Comparison of ENCODE assay signal across 10 mouse cellular contexts in genomic region chr11:118906824-118907470, GRCm38 (mm10). TPM values are rescaled to one million over a fixed set of nuclear protein-coding genes. Genes with fewer than 3 reads are reported as not detected.
DNase-seq lines count a peak whose midpoint lies in the region; ATAC-seq and TF ChIP-seq lines count a peak whose summit lies in the region.
"Had no signal": no experiment of that assay in that cellular context is flagged by ENCODE, and none has a peak within 500 bp of the region (broad histone marks: within the 10 kb centered on the region; RNA-seq: fewer than 3 reads in every experiment).

No protein-coding gene starts in this region.

- TF ChIP-seq CTCF in left cerebral cortex, adult 2 months (IDR thresholded peaks at IDR 0.05) = 0 out of 2 replicates have a peak, but pooled peaks have one; percentile 1
- TF ChIP-seq CTCF in gastrocnemius, adult 2 months (IDR thresholded peaks at IDR 0.05) = no peak

- H3K4me2 ChIP-seq in forebrain, embryonic 12.5 days = peak overlapping the region; percentile 95
- H3K4me2 ChIP-seq: heart, embryonic 13.5 days; lung, embryonic 15.5 days had no signal

- WGBS in forebrain, embryonic 12.5 days = 8% methylated on average over 23 of the region's 23 CpGs

- peak in 1 of 2 experiments; percentile 77 for DNase-seq in left cerebral cortex, adult 2 months (ENCODE audit: extremely low spot score in 1 of 2, low spot score in 2 of 2)
- DNase-seq in left cerebral cortex, adult 11 months (ENCODE audit: low spot score) = no peak
- DNase-seq in left cerebral cortex, postnatal 4 days = peak; percentile 29
- DNase-seq in right cerebral cortex, postnatal 10 days (ENCODE audit: low spot score in 2 of 2) = peak; percentile 76 to 79
- DNase-seq in thymus, postnatal 14 days = no peak
- DNase-seq in gastrocnemius, adult 2 months = no peak

- peak overlapping the region; percentile 97 for H3K27ac ChIP-seq in left cerebral cortex, adult 2 months
- peak overlapping the region; percentile 50; the same call in 1 of the 2 replicates for H3K27ac ChIP-seq in forebrain, embryonic 12.5 days
- H3K27ac ChIP-seq in gastrocnemius, adult 2 months = no peak overlapping the region
- H3K27ac ChIP-seq: heart, embryonic 13.5 days; lung, embryonic 15.5 days had no signal

- peaks cover 73% of the 10 kb centered on the region for H3K27me3 ChIP-seq in forebrain, embryonic 12.5 days

- ATAC-seq in forebrain, embryonic 12.5 days (ENCODE audit: low FRiP score) = no peak
- no peak for ATAC-seq in megakaryocyte progenitor cell, adult 5-6 weeks (replicated peaks; ENCODE audit: poor library complexity)

- peak overlapping the region; percentile 80 for H3K9ac ChIP-seq in forebrain, embryonic 12.5 days
- H3K9ac ChIP-seq: heart, embryonic 13.5 days; lung, embryonic 15.5 days had no signal

- intact Hi-C loops in left cerebral cortex, adult 2 months (cut with DNase I) = loop anchor here (1.0 to 2.0 kb wide), 2 partner anchors 44 to 114 kb away; no protein-coding TSS in a partner anchor
- intact Hi-C loops in left cerebral cortex, postnatal 4 days (cut with DNase I) = loop anchor here (10.0 kb wide), 1 partner anchor 152 kb away; no protein-coding TSS in a partner anchor
- intact Hi-C loops in gastrocnemius, adult 2 months (cut with DNase I) = no loop called here

- peaks cover 67% of the 10 kb centered on the region for H3K4me1 ChIP-seq in forebrain, embryonic 12.5 days

- peak overlapping the region; percentile 82 for H3K4me3 ChIP-seq in left cerebral cortex, adult 2 months
- H3K4me3 ChIP-seq in forebrain, embryonic 12.5 days (replicated peaks) = peak overlapping the region; percentile 72
- H3K4me3 ChIP-seq in gastrocnemius, adult 2 months = no peak overlapping the region
- H3K4me3 ChIP-seq: heart, embryonic 13.5 days; lung, embryonic 15.5 days had no signal

- H3K9me3 ChIP-seq in forebrain, embryonic 12.5 days = no peaks in the 10 kb centered on the region
- H3K9me3 ChIP-seq: lung, embryonic 15.5 days had no signal

- no peaks in the 10 kb centered on the region for H3K36me3 ChIP-seq in forebrain, embryonic 12.5 days (replicated peaks)
- H3K36me3 ChIP-seq: heart, embryonic 13.5 days; lung, embryonic 15.5 days had no signal

RNA-seq across cellular contexts. Expression of gene Rbfox3, which starts 4.5 kb away (rescaled TPM):
- 100 to 1,000 TPM; 345 to 353 TPM for total RNA-seq in left cerebral cortex, adult 2 months (2021)
- polyA plus RNA-seq in forebrain, embryonic 12.5 days (2016; fragmentation: Nextera tagmentation; extraction: Ambion mirVana) = 17.0 and 19.6 TPM in 2 replicates
- total RNA-seq in left cerebral cortex, postnatal 4 days (2021) = 100 to 1,000 TPM; 185 to 192 TPM
- total RNA-seq in megakaryocyte progenitor cell, adult 5-6 weeks (2015) = not detected in 2 replicates
- not detected in 2 replicates for total RNA-seq in megakaryocyte progenitor cell, adult 5-6 weeks (2017)
- under 1 TPM; 0.13 to 0.20 TPM for total RNA-seq in gastrocnemius, adult 2 months (2021)

Comparison
In these comparisons a context has a peak if more than half of its experiments do, and no peak if none do; other contexts are left out.
1. DNase-seq: peak in left cerebral cortex, postnatal 4 days (single experiment) and right cerebral cortex, postnatal 10 days (2 of 2); none in left cerebral cortex, adult 11 months (single experiment), thymus, postnatal 14 days (single experiment) and gastrocnemius, adult 2 months (single experiment).
2. RNA of gene Rbfox3, which starts 4.5 kb away (total RNA-seq): 345 to 353 TPM in left cerebral cortex, adult 2 months and 185 to 192 TPM in left cerebral cortex, postnatal 4 days; 0.13 to 0.20 TPM in gastrocnemius, adult 2 months and not detected in megakaryocyte progenitor cell, adult 5-6 weeks; every median in the first group is over 100 times any median in the second.